Mouse (Mus musculus) intestine, postnatal 0 days (tissue): Measurements from ENCODE around the gene Nr3c2. TPM values are rescaled to one million over a fixed set of nuclear protein-coding genes. Genes with fewer than 3 reads are reported as not detected.

Source experiments
- ATAC-seq: fragments of 200-750 bp; cut with Nextera tagmentation; 2 replicates; pipeline ENCODE4 v1.8.0; 2017; ENCODE audit warnings: mild to moderate bottlenecking, moderate TSS enrichment, moderate library complexity
- H3K27ac ChIP-seq: fragments of 300-500 bp; sonication (generic); 2 replicates; pipeline ENCODE4 v1.5.1; 2014; ENCODE audit warnings: mild to moderate bottlenecking, low read depth, low read length, moderate library complexity
- H3K27me3 ChIP-seq: fragments of 300-500 bp; sonication (generic); replicated peaks from 2 replicates; pipeline ENCODE4 v1.6.1; 2014; ENCODE audit warnings: low read length, mixed read lengths; ENCODE audit not compliant: control insufficient read depth, insufficient read depth
- H3K36me3 ChIP-seq: fragments of 300-500 bp; sonication (generic); 2 replicates; pipeline ENCODE4 v1.6.1; 2014; ENCODE audit warnings: mild to moderate bottlenecking, moderate library complexity; ENCODE audit not compliant: control insufficient read depth, insufficient read depth
- H3K4me1 ChIP-seq: fragments of 300-500 bp; sonication (generic); replicated peaks from 2 replicates; pipeline ENCODE4 v1.6.1; 2014; ENCODE audit warnings: antibody characterized with exemption, low read length, mixed read lengths; ENCODE audit not compliant: control insufficient read depth, insufficient read depth
- H3K4me2 ChIP-seq: fragments of 300-500 bp; sonication (generic); replicated peaks from 2 replicates; pipeline ENCODE4 v1.6.1; 2014; ENCODE audit warnings: low read depth, mild to moderate bottlenecking, moderate library complexity
- H3K4me3 ChIP-seq: fragments of 300-500 bp; sonication (generic); 2 replicates; pipeline ENCODE4 v1.5.1; 2014; ENCODE audit warnings: low read depth, low read length
- H3K9ac ChIP-seq: fragments of 300-500 bp; sonication (generic); 2 replicates; pipeline ENCODE4 v1.6.1; 2014; ENCODE audit warnings: mild to moderate bottlenecking, low read depth, low read length
- H3K9me3 ChIP-seq: fragments of 300-500 bp; sonication (generic); 2 replicates; pipeline ENCODE4 v1.6.1; 2016; ENCODE audit warnings: mixed run types; ENCODE audit not compliant: control insufficient read depth
- CTCF ChIP-seq: sonication (generic); IDR thresholded peaks from 2 replicates; pipeline ENCODE4 v1.5.1; 2016; ENCODE audit warnings: low read depth, mild to moderate bottlenecking, control low read depth, antibody characterized with exemption, moderate library complexity
- WGBS: fragments of 180-500 bp; shearing (Covaris S2); extraction: QIAGEN DNeasy Blood & Tissue Kit; methylation state at CpG from one replicate; pipeline ENCODE4 v1.1.7; 2014; 5-methylcytosine and 5-hydroxymethylcytosine counted together
- polyA plus RNA-seq: library from polyadenylated mRNA; unstranded; fragments of >200 nt; fragmentation: Nextera tagmentation; extraction: Ambion mirVana; gene quantifications from 2 replicates; pipeline ENCODE4 v1.2.1, GENCODE M21; 2015

Nr3c2 gene
- polyA plus RNA-seq, 1 experiment from 2014 or later, result 7.4 TPM

DNA sequence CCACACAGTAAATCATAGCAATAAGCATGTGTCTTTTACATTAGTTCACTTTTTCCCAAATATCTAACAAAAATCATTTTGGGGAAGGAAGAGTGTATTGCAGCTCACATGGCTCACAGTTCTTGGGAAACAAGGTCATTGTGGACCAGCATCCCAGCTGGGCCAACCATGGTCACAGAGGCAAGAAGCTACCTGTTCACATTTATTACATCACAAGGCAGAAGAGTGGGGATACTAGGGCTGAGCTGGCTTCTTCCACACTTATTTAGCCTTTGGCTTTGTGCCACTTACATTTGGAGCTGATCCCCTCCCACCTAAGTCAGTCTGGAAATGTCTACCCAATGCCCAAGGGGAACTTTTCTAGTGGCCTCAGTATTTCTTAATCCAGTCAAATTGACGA lies 146.5 kb downstream of the Nr3c2 start:
- no peak for TF ChIP-seq CTCF
- no peak overlapping the region for H3K27ac ChIP-seq
- H3K9ac ChIP-seq, result no peak overlapping the region
- no peak overlapping the region for H3K4me3 ChIP-seq
- ATAC-seq, result no peak
- no peaks in the 10 kb centered on the region for H3K9me3 ChIP-seq
- WGBS, result 93% methylated on average over 1 of the region's 1 CpGs
- no peaks in the 10 kb centered on the region for H3K36me3 ChIP-seq
- H3K4me1 ChIP-seq, result no peaks in the 10 kb centered on the region
- no peak overlapping the region for H3K4me2 ChIP-seq
- no peaks in the 10 kb centered on the region for H3K27me3 ChIP-seq

DNA sequence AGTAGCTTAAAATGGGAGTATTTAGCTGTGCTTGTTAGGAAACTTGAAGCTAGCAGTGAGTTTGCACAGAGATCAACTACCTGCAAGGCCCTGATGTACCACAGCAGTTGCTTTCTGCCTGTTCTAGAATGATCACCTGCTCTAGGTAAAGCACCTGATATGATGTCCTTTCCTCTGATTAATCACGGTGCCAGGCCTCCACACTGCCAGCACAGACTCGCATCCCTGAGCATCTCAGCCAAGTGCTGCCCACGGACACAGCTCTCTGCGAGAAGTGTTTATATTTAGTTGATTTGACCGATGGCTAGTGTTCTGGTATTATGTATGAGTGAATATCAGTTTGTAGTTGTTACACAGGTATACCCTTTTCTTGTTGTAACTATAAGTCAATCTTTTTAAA lies 147.0 kb downstream of the Nr3c2 start:
- 72% methylated on average over 5 of the region's 5 CpGs for WGBS
- Histone ChIP-seq H3K9me3 (no peaks in the 10 kb centered on the region), H3K36me3 (no peaks in the 10 kb centered on the region), H3K4me3 (no peak overlapping the region), H3K4me2 (no peak overlapping the region), H3K9ac (no peak overlapping the region), H3K27ac (no peak overlapping the region), H3K27me3 (no peaks in the 10 kb centered on the region), H3K4me1 (no peaks in the 10 kb centered on the region)
- no peak for TF ChIP-seq CTCF
- ATAC-seq, result no peak

DNA sequence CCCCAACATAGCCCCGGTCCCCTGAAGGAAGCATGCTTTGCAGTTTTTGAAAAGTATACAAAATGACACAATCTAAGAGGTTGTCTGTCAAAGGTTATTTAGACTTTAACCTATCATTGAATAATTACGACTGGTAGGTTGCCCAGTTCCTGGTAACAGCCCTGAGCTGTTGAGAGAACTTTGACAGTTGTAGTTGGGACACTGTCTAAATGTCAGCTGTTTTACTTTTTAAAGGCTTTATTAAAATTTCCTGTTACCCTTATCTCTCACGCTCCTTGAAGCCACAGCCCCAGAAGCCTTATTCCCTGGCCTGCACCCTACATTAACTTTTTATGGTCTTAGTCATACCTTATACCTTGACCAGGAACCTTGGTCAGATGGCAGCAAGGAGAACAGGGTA lies 147.5 kb downstream of the Nr3c2 start:
- TF ChIP-seq CTCF, result no peak
- ATAC-seq, result peak; percentile 37
- H3K4me1 ChIP-seq, result no peaks in the 10 kb centered on the region
- H3K9me3 ChIP-seq, result no peaks in the 10 kb centered on the region
- H3K27ac ChIP-seq, result no peak overlapping the region
- H3K4me3 ChIP-seq, result no peak overlapping the region
- 19% methylated on average over 3 of the region's 3 CpGs for WGBS
- H3K4me2 ChIP-seq, result no peak overlapping the region
- H3K36me3 ChIP-seq, result no peaks in the 10 kb centered on the region
- no peak overlapping the region for H3K9ac ChIP-seq
- no peaks in the 10 kb centered on the region for H3K27me3 ChIP-seq

DNA sequence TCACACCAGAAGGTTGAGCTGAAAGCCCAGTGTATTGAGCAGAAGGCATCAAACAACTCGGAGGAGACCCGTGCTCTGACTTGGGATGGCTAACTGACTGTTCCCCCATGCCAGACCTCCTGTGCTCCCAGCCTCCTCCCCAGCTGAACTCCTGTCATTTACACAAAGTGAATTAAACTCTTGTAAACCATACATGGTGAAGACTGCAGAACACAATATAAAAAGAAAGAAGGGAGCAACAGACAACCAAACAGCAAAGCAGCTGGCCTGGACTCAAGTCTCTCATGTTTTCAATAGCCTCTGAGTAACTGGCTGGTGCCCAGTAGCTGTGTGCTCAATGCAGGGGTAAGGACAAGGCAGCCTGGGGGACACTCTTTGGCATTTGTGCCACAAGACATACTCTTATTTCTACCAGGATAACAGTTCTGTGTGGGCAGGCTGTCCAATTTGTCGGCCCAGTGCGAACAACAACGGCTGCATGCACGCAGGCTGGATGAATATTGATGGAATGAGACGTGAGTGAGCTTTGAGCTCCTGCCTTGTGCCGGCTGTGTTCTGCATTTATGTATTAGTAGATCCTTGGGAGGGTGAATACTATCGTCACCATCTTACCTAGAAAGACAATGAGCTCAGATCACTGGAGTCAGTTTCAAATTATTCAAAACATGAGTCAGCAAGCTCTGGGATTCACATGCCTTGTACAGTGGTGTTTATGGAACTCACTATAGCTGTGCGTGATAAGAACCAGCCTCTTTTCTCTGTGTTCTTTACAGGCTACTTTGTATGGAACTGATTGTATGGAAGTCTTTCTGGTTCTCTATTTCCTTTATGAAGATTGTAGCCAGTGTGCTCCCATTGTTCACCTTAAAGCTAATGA lies 152.4 kb downstream of the Nr3c2 start:
- Histone ChIP-seq H3K27me3 (no peaks in the 10 kb centered on the region), H3K4me1 (no peaks in the 10 kb centered on the region), H3K36me3 (no peaks in the 10 kb centered on the region), H3K4me3 (no peak overlapping the region), H3K4me2 (no peak overlapping the region), H3K27ac (no peak overlapping the region), H3K9me3 (no peaks in the 10 kb centered on the region), H3K9ac (no peak overlapping the region)
- ATAC-seq, result no peak
- no peak for TF ChIP-seq CTCF
- 78% methylated on average over 10 of the region's 10 CpGs for WGBS

DNA sequence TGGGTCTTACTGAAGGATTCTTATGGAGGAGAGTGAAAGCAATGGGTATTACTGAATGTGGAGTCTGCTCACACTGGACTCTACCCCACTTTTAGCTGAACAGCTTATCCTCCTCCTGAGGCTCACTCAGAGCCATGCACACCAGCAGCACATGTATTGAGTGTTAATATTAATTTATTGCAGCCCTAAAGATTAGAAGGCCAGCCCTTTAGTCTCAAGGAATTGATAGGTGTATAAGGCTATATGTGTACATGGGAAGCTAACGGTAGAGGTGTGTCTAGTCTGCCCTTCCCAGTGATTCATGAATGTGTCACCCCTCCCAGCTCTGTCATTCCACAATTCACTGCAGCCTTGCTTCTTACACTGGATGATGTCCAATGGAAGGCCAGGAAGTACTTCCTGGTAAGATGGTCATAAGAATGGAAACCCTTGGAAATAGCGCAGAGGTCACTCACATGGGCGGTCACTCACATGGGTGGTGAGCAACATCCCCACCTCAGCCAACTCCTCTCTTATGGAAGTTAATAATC lies 156.3 kb downstream of the Nr3c2 start:
- Histone ChIP-seq H3K9me3 (no peaks in the 10 kb centered on the region), H3K9ac (no peak overlapping the region), H3K27me3 (no peaks in the 10 kb centered on the region), H3K4me1 (no peaks in the 10 kb centered on the region), H3K27ac (no peak overlapping the region), H3K4me2 (no peak overlapping the region), H3K36me3 (no peaks in the 10 kb centered on the region), H3K4me3 (no peak overlapping the region)
- TF ChIP-seq CTCF, result no peak
- peak; percentile 79 for ATAC-seq
- 79% methylated on average over 3 of the region's 3 CpGs for WGBS

DNA sequence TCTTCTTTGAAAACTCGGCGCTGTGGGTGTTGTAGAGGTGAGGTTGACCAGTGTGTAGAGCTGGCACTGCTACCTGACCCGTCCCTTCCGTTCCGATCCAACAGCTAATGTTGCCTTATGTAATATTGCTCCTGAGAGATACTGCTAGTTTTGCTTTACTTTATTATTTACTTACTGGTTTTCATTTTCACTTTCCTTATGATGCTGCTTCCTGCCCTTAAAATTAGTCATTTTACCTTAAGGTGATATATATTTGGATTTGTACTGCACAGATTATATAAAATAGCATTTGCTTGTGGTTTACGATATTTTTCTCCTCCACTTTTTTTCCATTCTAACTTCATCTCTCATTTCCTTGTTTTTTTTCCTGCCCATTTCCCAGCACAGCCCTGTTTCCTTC lies 157.6 kb downstream of the Nr3c2 start:
- no peak overlapping the region for H3K9ac ChIP-seq
- H3K4me2 ChIP-seq, result no peak overlapping the region
- no peak for TF ChIP-seq CTCF
- H3K27me3 ChIP-seq, result no peaks in the 10 kb centered on the region
- ATAC-seq, result no peak
- 82% methylated on average over 6 of the region's 6 CpGs for WGBS
- H3K9me3 ChIP-seq, result no peaks in the 10 kb centered on the region
- no peak overlapping the region for H3K4me3 ChIP-seq
- H3K4me1 ChIP-seq, result no peaks in the 10 kb centered on the region
- H3K27ac ChIP-seq, result no peak overlapping the region
- no peaks in the 10 kb centered on the region for H3K36me3 ChIP-seq
